Mouse (Mus musculus) lung, postnatal 0 days (tissue): Measurements from ENCODE around the gene Prr18. TPM values are rescaled to one million over a fixed set of nuclear protein-coding genes. Genes with fewer than 3 reads are reported as not detected.

Experiments used
- ATAC-seq: fragments of 200-750 bp; cut with Nextera tagmentation; 2 replicates; pipeline ENCODE4 v1.8.0; 2017; ENCODE audit warnings: moderate library complexity
- DNase-seq: peaks from one replicate; pipeline ENCODE4 v3.0.0-alpha.2; 2016; ENCODE audit warnings: low spot score
- H3K27ac ChIP-seq: fragments of 300-500 bp; sonication (generic); 2 replicates; pipeline ENCODE4 v1.5.1; 2014; ENCODE audit warnings: antibody characterized with exemption, mild to moderate bottlenecking, low read length, mixed read lengths
- H3K27me3 ChIP-seq: fragments of 300-500 bp; sonication (generic); replicated peaks from 2 replicates; pipeline ENCODE4 v1.6.1; 2014; ENCODE audit warnings: low read length, mixed read lengths; ENCODE audit not compliant: insufficient read depth
- H3K36me3 ChIP-seq: fragments of 300-500 bp; sonication (generic); 2 replicates; pipeline ENCODE4 v1.6.1; 2014; ENCODE audit warnings: low read length, mixed read lengths; ENCODE audit not compliant: insufficient read depth
- H3K4me1 ChIP-seq: fragments of 300-500 bp; sonication (generic); 2 replicates; pipeline ENCODE4 v1.6.1; 2014; ENCODE audit warnings: antibody characterized with exemption, low read depth, low read length, mixed read lengths; ENCODE audit not compliant: insufficient read depth
- H3K4me2 ChIP-seq: fragments of 300-500 bp; sonication (generic); replicated peaks from 2 replicates; pipeline ENCODE4 v1.6.1; 2014; ENCODE audit warnings: low read depth, mild to moderate bottlenecking, low read length, moderate library complexity, mixed read lengths
- H3K4me3 ChIP-seq: fragments of 300-500 bp; sonication (generic); 2 replicates; pipeline ENCODE4 v1.5.1; 2014; ENCODE audit warnings: low read depth, low read length
- H3K9ac ChIP-seq: fragments of 300-500 bp; sonication (generic); replicated peaks from 2 replicates; pipeline ENCODE4 v1.6.1; 2014; ENCODE audit warnings: low read depth, mild to moderate bottlenecking
- H3K9me3 ChIP-seq: fragments of 300-500 bp; sonication (generic); 2 replicates; pipeline ENCODE4 v1.6.1; 2016; ENCODE audit warnings: low read length, mixed read lengths
- CTCF ChIP-seq: IDR thresholded peaks from 2 replicates; pipeline ENCODE4 v1.5.1; 2016; ENCODE audit warnings: antibody characterized with exemption, mild to moderate bottlenecking
- EP300 ChIP-seq: IDR thresholded peaks from 2 replicates; pipeline ENCODE4 v1.6.1; 2016; ENCODE audit warnings: antibody characterized with exemption, mild to moderate bottlenecking, control low read depth
- WGBS: fragments of 180-500 bp; shearing (Covaris S2); extraction: QIAGEN DNeasy Blood & Tissue Kit; methylation state at CpG from one replicate; pipeline ENCODE4 v1.1.7; 2014; 5-methylcytosine and 5-hydroxymethylcytosine counted together
- polyA plus RNA-seq: library from polyadenylated mRNA; unstranded; fragments of >200 nt; fragmentation: Nextera tagmentation; extraction: Ambion mirVana; gene quantifications from 2 replicates; pipeline ENCODE4 v1.2.1, GENCODE M21; 2015

Prr18 gene
- polyA plus RNA-seq, 1 experiment from 2014 or later, result 7.6 TPM

GRCm38 (mm10) chr17:8330602-8331001 lies 6.7 kb upstream of the Prr18 start:
- Histone ChIP-seq H3K27me3 (no peaks in the 10 kb centered on the region), H3K4me3 (no peak overlapping the region), H3K9me3 (no peaks in the 10 kb centered on the region), H3K4me2 (no peak overlapping the region), H3K4me1 (no peaks in the 10 kb centered on the region), H3K9ac (no peak overlapping the region), H3K27ac (no peak overlapping the region), H3K36me3 (no peaks in the 10 kb centered on the region)
- no peak for TF ChIP-seq EP300
- TF ChIP-seq CTCF, result no peak
- WGBS, result 56% methylated on average over 5 of the region's 5 CpGs
- DNase-seq, result peak; percentile 40
- peak; percentile 79; the same call in 1 of the 2 replicates for ATAC-seq

GRCm38 (mm10) chr17:8339666-8340374 lies 2.6 kb downstream of the Prr18 start:
- Histone ChIP-seq H3K27me3 (peaks cover 15% of the 10 kb centered on the region), H3K4me2 (peak overlapping the region; percentile 91), H3K36me3 (no peaks in the 10 kb centered on the region), H3K9ac (peak overlapping the region; percentile 44; the same call in 1 of the 2 replicates), H3K4me1 (peaks cover 14% of the 10 kb centered on the region; the same call in 1 of the 2 replicates), H3K4me3 (peak overlapping the region; percentile 51), H3K9me3 (no peaks in the 10 kb centered on the region), H3K27ac (peak overlapping the region; percentile 82; the same call in 1 of the 2 replicates)
- DNase-seq (peak; percentile 78), ATAC-seq (peak; percentile 87)
- 12% methylated on average over 8 of the region's 8 CpGs for WGBS
- no peak for TF ChIP-seq CTCF
- peak; percentile 75 for TF ChIP-seq EP300

GRCm38 (mm10) chr17:8340407-8341359 lies 3.4 kb downstream of the Prr18 start:
- Histone ChIP-seq H3K4me3 (peak overlapping the region; percentile 51), H3K27ac (peak overlapping the region; percentile 82), H3K9ac (peak overlapping the region; percentile 44; the same call in 1 of the 2 replicates), H3K36me3 (no peaks in the 10 kb centered on the region), H3K4me2 (peak overlapping the region; percentile 91), H3K4me1 (peaks cover 14% of the 10 kb centered on the region; the same call in 1 of the 2 replicates), H3K9me3 (no peaks in the 10 kb centered on the region), H3K27me3 (peaks cover 15% of the 10 kb centered on the region)
- DNase-seq (peak; percentile 34), ATAC-seq (peak; percentile 53)
- TF ChIP-seq EP300 (no peak), CTCF (no peak)
- WGBS, result under 1% methylated on average over 42 of the region's 92 CpGs

GRCm38 (mm10) chr17:8341360-8341963 lies 4.2 kb downstream of the Prr18 start:
- H3K9ac ChIP-seq, result peak overlapping the region; percentile 44; the same call in 1 of the 2 replicates
- H3K9me3 ChIP-seq, result no peaks in the 10 kb centered on the region
- H3K27me3 ChIP-seq, result peaks cover 15% of the 10 kb centered on the region
- no peak for TF ChIP-seq EP300
- no peak for TF ChIP-seq CTCF
- no peaks in the 10 kb centered on the region for H3K36me3 ChIP-seq
- H3K4me3 ChIP-seq, result peak overlapping the region; percentile 51
- no peak overlapping the region for H3K27ac ChIP-seq
- peak overlapping the region; percentile 91 for H3K4me2 ChIP-seq
- H3K4me1 ChIP-seq, result peaks cover 14% of the 10 kb centered on the region; the same call in 1 of the 2 replicates
- WGBS, result 10% methylated on average over 40 of the region's 46 CpGs
- ATAC-seq (no peak), DNase-seq (no peak)

- H3K4me1 ChIP-seq, result peaks cover 14% of the 10 kb centered on the region; the same call in 1 of the 2 replicates
- peaks cover 15% of the 10 kb centered on the region for H3K27me3 ChIP-seq
- WGBS, result 27% methylated on average over 5 of the region's 5 CpGs
- no peak for DNase-seq
- no peaks in the 10 kb centered on the region for H3K36me3 ChIP-seq
- no peak overlapping the region for H3K4me3 ChIP-seq
- TF ChIP-seq CTCF, result no peak
- no peak for TF ChIP-seq EP300
- ATAC-seq, result no peak
- no peak overlapping the region for H3K9ac ChIP-seq
- no peak overlapping the region for H3K27ac ChIP-seq
- H3K4me2 ChIP-seq, result peak overlapping the region; percentile 27
- no peaks in the 10 kb centered on the region for H3K9me3 ChIP-seq
These were observed 5.4 kb downstream of the Prr18 start for GRCm38 (mm10) chr17:8342706-8343105.
